Mouse (Mus musculus) cerebellum, adult 2 months (tissue): ENCODE results near the gene Csdc2. TPM values are rescaled to one million over a fixed set of nuclear protein-coding genes. Genes with fewer than 3 reads are reported as not detected.

Experiments
- DNase-seq, 2 experiments: peaks; one replicate each; pipeline ENCODE4 v3.0.0; 2021
- H3K27ac ChIP-seq: fragments of 200-500 bp; 2 replicates; pipeline ENCODE4 v1.5.1; 2012; ENCODE audit warnings: low read length, control low read depth, inconsistent platforms; ENCODE audit not compliant: insufficient read depth
- H3K27me3 ChIP-seq: fragments of 200-500 bp; 2 replicates; pipeline ENCODE4 v1.6.1; 2012; ENCODE audit warnings: inconsistent platforms, mild to moderate bottlenecking, low read length, moderate library complexity; ENCODE audit not compliant: control insufficient read depth, insufficient read depth
- H3K4me1 ChIP-seq: fragments of 200-500 bp; 2 replicates; pipeline ENCODE4 v1.6.1; 2011; ENCODE audit warnings: low read length; ENCODE audit not compliant: control insufficient read depth, insufficient read depth
- H3K4me3 ChIP-seq: fragments of 200-500 bp; replicated peaks from 2 replicates; pipeline ENCODE3; 2011; ENCODE audit warnings: mild to moderate bottlenecking, low read depth, low read length, control low read depth; ENCODE audit not compliant: insufficient read depth
- CTCF ChIP-seq: fragments of 200-500 bp; IDR thresholded peaks from 2 replicates; pipeline ENCODE4 v1.5.1; 2011; ENCODE audit warnings: low read depth, mild to moderate bottlenecking, control low read depth, low read length, moderate library complexity, borderline replicate concordance; ENCODE audit not compliant: insufficient read depth
- POLR2A ChIP-seq: fragments of 200-500 bp; IDR thresholded peaks from 2 replicates; pipeline ENCODE4 v1.6.1; 2011; ENCODE audit warnings: low read length, control low read depth, borderline replicate concordance; ENCODE audit not compliant: insufficient read depth
- whole genome bisulfite sequencing: fragments of 180-500 bp; shearing (Covaris S2); methylation state at CpG from one replicate; pipeline ENCODE4 v1.1.7; 2018; 5-methylcytosine and 5-hydroxymethylcytosine counted together
- polyA plus RNA-seq: library from polyadenylated mRNA; depleted of rRNA; stranded (reverse); fragments of >200 nt; gene quantifications from 2 replicates; pipeline ENCODE4 v1.2.3, GENCODE M21; 2012; rRNA removed

Gene Csdc2
- polyA plus RNA-seq = 258 and 264 TPM in 2 replicates

GRCm38 (mm10) chr15:81936679-81937078 lies at the start of gene Csdc2:
TSS of gene Csdc2 (plus strand) at chr15:81936759.
- WGBS = 1% methylated on average over 12 of the region's 12 CpGs
- TF ChIP-seq POLR2A (peak; percentile 57), CTCF (peak; percentile 9; the same call in 1 of the 2 replicates)

GRCm38 (mm10) chr15:81886795-81887550 lies 49.6 kb upstream of the Csdc2 start:
- no peak for DNase-seq
- Histone ChIP-seq H3K27ac (no peak overlapping the region), H3K4me3 (no peak overlapping the region), H3K27me3 (no peaks in the 10 kb centered on the region), H3K4me1 (peaks cover 20% of the 10 kb centered on the region)
- 91% methylated on average over 6 of the region's 6 CpGs for WGBS
- TF ChIP-seq POLR2A (no peak), CTCF (no peak)

More at GRCm38 (mm10) chr15:81936679-81937078, at the start of gene Csdc2:
- Histone ChIP-seq H3K4me3 (peak within 1 kb of the TSS; percentile 65), H3K4me1 (peaks cover 9% of the 10 kb centered on the region), H3K27me3 (no peaks in the 10 kb centered on the region), H3K27ac (peak within 1 kb of the TSS; percentile 84)
- DNase-seq = peak; percentile 84

DNA sequence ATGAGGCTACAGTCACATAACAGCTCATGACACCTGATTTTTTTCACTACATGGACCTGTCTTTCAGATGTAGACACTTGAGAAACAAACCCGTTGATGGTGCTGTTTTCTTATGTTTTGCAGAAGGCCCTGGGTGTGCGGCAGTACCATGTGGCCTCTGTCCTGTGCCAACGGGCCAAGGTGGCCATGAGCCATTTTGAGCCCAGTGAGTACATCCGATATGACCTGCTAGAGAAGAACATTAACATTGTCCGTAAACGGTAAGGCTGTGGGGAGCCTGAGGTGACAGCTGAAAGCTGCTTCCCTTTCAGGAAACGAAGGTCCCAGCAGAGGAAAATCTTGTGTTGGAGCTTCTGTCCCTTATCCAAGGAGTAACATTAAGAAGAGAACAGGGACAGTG lies 47.4 kb upstream of the Csdc2 start:
- Histone ChIP-seq H3K27me3 (no peaks in the 10 kb centered on the region), H3K4me3 (no peak overlapping the region), H3K4me1 (peaks cover 17% of the 10 kb centered on the region), H3K27ac (peak overlapping the region; percentile 1)
- no peak for TF ChIP-seq POLR2A
- no peak for TF ChIP-seq CTCF
- WGBS = 10% methylated on average over 7 of the region's 7 CpGs
- DNase-seq = peak; percentile 71 to 84

- no peaks in the 10 kb centered on the region for H3K27me3 ChIP-seq
- no peak for DNase-seq
- H3K27ac ChIP-seq = no peak overlapping the region
- WGBS = 86% methylated on average over 7 of the region's 7 CpGs
- no peak overlapping the region for H3K4me3 ChIP-seq
- peaks cover 19% of the 10 kb centered on the region for H3K4me1 ChIP-seq
- TF ChIP-seq CTCF = no peak
- TF ChIP-seq POLR2A = no peak
These were observed 45.3 kb upstream of the Csdc2 start for GRCm38 (mm10) chr15:81891140-81891802.

GRCm38 (mm10) chr15:81891822-81892580 lies 44.6 kb upstream of the Csdc2 start:
- TF ChIP-seq CTCF (no peak), POLR2A (no peak)
- peaks cover 24% of the 10 kb centered on the region for H3K4me1 ChIP-seq
- no peak overlapping the region for H3K4me3 ChIP-seq
- H3K27ac ChIP-seq = no peak overlapping the region
- no peak for DNase-seq
- 92% methylated on average over 8 of the region's 8 CpGs for WGBS
- H3K27me3 ChIP-seq = no peaks in the 10 kb centered on the region

- WGBS = 81% methylated on average over 1 of the region's 1 CpGs
- DNase-seq = no peak
- Histone ChIP-seq H3K4me3 (no peak overlapping the region), H3K4me1 (peaks cover 13% of the 10 kb centered on the region), H3K27me3 (no peaks in the 10 kb centered on the region), H3K27ac (no peak overlapping the region)
- TF ChIP-seq CTCF (no peak), POLR2A (no peak)
These were observed 42.6 kb upstream of the Csdc2 start for GRCm38 (mm10) chr15:81894002-81894401.

GRCm38 (mm10) chr15:81896407-81896806 lies 40.2 kb upstream of the Csdc2 start:
- Histone ChIP-seq H3K27me3 (no peaks in the 10 kb centered on the region), H3K4me1 (peaks cover 16% of the 10 kb centered on the region), H3K27ac (peak overlapping the region; percentile 23; the same call in 1 of the 2 replicates), H3K4me3 (no peak overlapping the region)
- DNase-seq = peak in 1 of 2 experiments; percentile 39
- no peak for TF ChIP-seq POLR2A
- no peak for TF ChIP-seq CTCF
- 13% methylated on average over 2 of the region's 2 CpGs for WGBS
